Mouse (Mus musculus) liver, adult 2 months (tissue): ENCODE data around the gene Xrcc3. TPM values are rescaled to one million over a fixed set of nuclear protein-coding genes. Genes with fewer than 3 reads are reported as not detected.
A peak's percentile ranks its signal among the peaks of the same experiment; 100 is the strongest.

Experiments
- DNase-seq: peaks from one replicate; pipeline ENCODE4 v3.0.0-alpha.2; 2011; ENCODE audit warnings: low read depth, low spot score; ENCODE audit errors: extremely low read depth
- H3K27ac ChIP-seq: fragments of 200-500 bp; replicated peaks from 2 replicates; pipeline ENCODE4 v1.5.1; 2012; ENCODE audit warnings: low read depth, mild to moderate bottlenecking, control low read depth, inconsistent platforms, low read length; ENCODE audit not compliant: insufficient read depth
- H3K27me3 ChIP-seq: fragments of 200-500 bp; 2 replicates; pipeline ENCODE4 v1.6.1; 2012; ENCODE audit warnings: mild to moderate bottlenecking, moderate library complexity, low read length, inconsistent platforms; ENCODE audit not compliant: control insufficient read depth, insufficient read depth
- H3K36me3 ChIP-seq: fragments of 200-500 bp; 2 replicates; pipeline ENCODE4 v1.6.1; 2012; ENCODE audit warnings: low read length, inconsistent platforms; ENCODE audit not compliant: control insufficient read depth, insufficient read depth
- H3K4me1 ChIP-seq: fragments of 200-500 bp; 2 replicates; pipeline ENCODE4 v1.6.1; 2011; ENCODE audit warnings: low read length; ENCODE audit not compliant: control insufficient read depth, insufficient read depth
- H3K4me3 ChIP-seq: fragments of 200-500 bp; 2 replicates; pipeline ENCODE4 v1.5.1; 2011; ENCODE audit warnings: low read depth, mild to moderate bottlenecking, control low read depth, low read length, moderate library complexity; ENCODE audit not compliant: insufficient read depth
- H3K79me2 ChIP-seq: fragments of 200-500 bp; 2 replicates; pipeline ENCODE4 v1.6.1; 2012; ENCODE audit warnings: inconsistent platforms, mild to moderate bottlenecking, low read length, moderate library complexity; ENCODE audit not compliant: control insufficient read depth, insufficient read depth
- H3K9ac ChIP-seq: fragments of 200-500 bp; 2 replicates; pipeline ENCODE4 v1.6.1; 2012; ENCODE audit warnings: low read depth, mild to moderate bottlenecking, control low read depth, inconsistent platforms, low read length
- CTCF ChIP-seq: fragments of 200-500 bp; IDR thresholded peaks from 2 replicates; pipeline ENCODE4 v1.5.1; 2011; ENCODE audit warnings: low read depth, low read length, control low read depth
- POLR2A ChIP-seq: fragments of 200-500 bp; IDR thresholded peaks from 2 replicates; pipeline ENCODE4 v1.6.1; 2011; ENCODE audit warnings: low read length, control low read depth; ENCODE audit not compliant: insufficient read depth; ENCODE audit errors: extremely low read depth
- WGBS: fragments of 180-500 bp; shearing (Covaris S2); methylation state at CpG from one replicate; pipeline ENCODE4 v1.1.7; 2018; 5-methylcytosine and 5-hydroxymethylcytosine counted together
- polyA plus RNA-seq: library from polyadenylated mRNA; depleted of rRNA; stranded (reverse); fragments of >200 nt; gene quantifications from 2 replicates; pipeline ENCODE4 v1.2.3, GENCODE M21; 2012
- total RNA-seq: library from RNA; depleted of rRNA; stranded (reverse); fragments of >200 nt; gene quantifications from 2 replicates; pipeline ENCODE4 v1.2.3, GENCODE M21; 2014

Xrcc3 gene
- total and polyA plus RNA-seq, 2 experiments = 1.1 to 4.4 TPM

GRCm38 (mm10) chr12:111794526-111795179, 19.0 kb downstream of the Xrcc3 start:
- Histone ChIP-seq H3K27me3 (no peaks in the 10 kb centered on the region), H3K27ac (no peak overlapping the region), H3K36me3 (peaks cover 8% of the 10 kb centered on the region), H3K4me1 (peaks cover 11% of the 10 kb centered on the region), H3K4me3 (no peak overlapping the region), H3K9ac (no peak overlapping the region), H3K79me2 (peaks cover 2% of the 10 kb centered on the region; the same call in 1 of the 2 replicates)
- no peak for TF ChIP-seq POLR2A
- no peak for DNase-seq
- 97% methylated on average over 18 of the region's 18 CpGs for WGBS

- H3K4me3 ChIP-seq = no peak overlapping the region
- TF ChIP-seq POLR2A = no peak
- TF ChIP-seq CTCF = no peak
- H3K9ac ChIP-seq = no peak overlapping the region
- peaks cover 8% of the 10 kb centered on the region for H3K36me3 ChIP-seq
- peaks cover 2% of the 10 kb centered on the region; the same call in 1 of the 2 replicates for H3K79me2 ChIP-seq
- H3K27ac ChIP-seq = no peak overlapping the region
- peaks cover 16% of the 10 kb centered on the region for H3K4me1 ChIP-seq
- peak; percentile 72 for DNase-seq
- WGBS = 91% methylated on average over 22 of the region's 22 CpGs
- H3K27me3 ChIP-seq = no peaks in the 10 kb centered on the region
Measured at GRCm38 (mm10) chr12:111794102-111794501, 19.6 kb downstream of the Xrcc3 start.

GRCm38 (mm10) chr12:111791474-111792104, 22.1 kb downstream of the Xrcc3 start:
- H3K79me2 ChIP-seq = peaks cover 2% of the 10 kb centered on the region; the same call in 1 of the 2 replicates
- DNase-seq = no peak
- TF ChIP-seq CTCF (no peak), POLR2A (no peak)
- 90% methylated on average over 13 of the region's 13 CpGs for WGBS
- no peak overlapping the region for H3K9ac ChIP-seq
- no peaks in the 10 kb centered on the region for H3K27me3 ChIP-seq
- H3K27ac ChIP-seq = peak overlapping the region; percentile 90; the same call in 1 of the 2 replicates
- H3K36me3 ChIP-seq = peaks cover 10% of the 10 kb centered on the region
- H3K4me1 ChIP-seq = peaks cover 19% of the 10 kb centered on the region
- no peak overlapping the region for H3K4me3 ChIP-seq

- H3K4me3 ChIP-seq = no peak overlapping the region
- TF ChIP-seq CTCF (no peak), POLR2A (no peak)
- peaks cover 11% of the 10 kb centered on the region for H3K36me3 ChIP-seq
- peak overlapping the region; percentile 8; the same call in 1 of the 2 replicates for H3K9ac ChIP-seq
- peaks cover 19% of the 10 kb centered on the region for H3K4me1 ChIP-seq
- H3K79me2 ChIP-seq = peaks cover 2% of the 10 kb centered on the region; the same call in 1 of the 2 replicates
- H3K27me3 ChIP-seq = no peaks in the 10 kb centered on the region
- DNase-seq = peak; percentile 90
- H3K27ac ChIP-seq = peak overlapping the region; percentile 90
- 41% methylated on average over 7 of the region's 7 CpGs for WGBS
Measured at GRCm38 (mm10) chr12:111790631-111791030, 23.0 kb downstream of the Xrcc3 start.

- Histone ChIP-seq H3K4me3 (no peak overlapping the region), H3K9ac (peak overlapping the region; percentile 11), H3K79me2 (peaks cover 2% of the 10 kb centered on the region; the same call in 1 of the 2 replicates), H3K27ac (peak overlapping the region; percentile 90), H3K36me3 (peaks cover 11% of the 10 kb centered on the region), H3K4me1 (peaks cover 19% of the 10 kb centered on the region), H3K27me3 (no peaks in the 10 kb centered on the region)
- peak; percentile 92 for DNase-seq
- TF ChIP-seq POLR2A (no peak), CTCF (no peak)
- 32% methylated on average over 5 of the region's 5 CpGs for WGBS
Measured at GRCm38 (mm10) chr12:111790090-111790489, 23.6 kb downstream of the Xrcc3 start.

GRCm38 (mm10) chr12:111787015-111787414, 26.7 kb downstream of the Xrcc3 start:
- 93% methylated on average over 6 of the region's 6 CpGs for WGBS

More at GRCm38 (mm10) chr12:111787015-111787414, 26.7 kb downstream of the Xrcc3 start:
- peaks cover 19% of the 10 kb centered on the region for H3K4me1 ChIP-seq
- TF ChIP-seq CTCF (no peak), POLR2A (no peak)
- H3K79me2 ChIP-seq = peaks cover 2% of the 10 kb centered on the region; the same call in 1 of the 2 replicates
- peaks cover 16% of the 10 kb centered on the region for H3K36me3 ChIP-seq
- H3K27ac ChIP-seq = no peak overlapping the region
- no peak overlapping the region for H3K9ac ChIP-seq
- DNase-seq = no peak
- H3K4me3 ChIP-seq = no peak overlapping the region
- H3K27me3 ChIP-seq = no peaks in the 10 kb centered on the region
